Mouse (Mus musculus) heart, postnatal 0 days (tissue): ENCODE data around the gene Dad1.

Experiments used
- CTCF ChIP-seq: IDR thresholded peaks from 2 replicates; pipeline ENCODE4 v1.5.1; 2016; ENCODE audit warnings: antibody characterized with exemption, control low read depth, low read depth
- EP300 ChIP-seq: IDR thresholded peaks from 2 replicates; pipeline ENCODE4 v1.6.1; 2016; ENCODE audit warnings: antibody characterized with exemption, low read depth

DNA sequence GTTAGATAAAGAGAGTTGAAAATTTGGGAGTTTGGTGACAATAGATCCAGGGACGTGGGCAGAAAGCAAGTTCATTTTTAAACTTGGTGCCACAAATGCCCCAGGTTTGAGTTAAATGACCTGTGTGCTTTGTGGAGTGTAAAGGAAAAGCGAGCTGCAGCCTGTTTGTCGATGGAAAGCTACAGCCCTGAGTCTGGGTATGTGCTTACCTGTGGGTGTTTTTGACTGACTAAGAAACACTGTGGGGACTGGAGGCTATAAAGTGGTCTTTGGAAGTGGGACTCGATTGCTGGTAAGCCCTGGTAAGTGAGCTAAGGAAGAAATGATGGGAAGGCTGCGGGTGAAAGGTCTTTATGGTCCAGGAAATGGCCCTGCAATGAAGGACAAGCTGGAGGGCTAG lies 47.6 kb downstream of the Dad1 start:
- TF ChIP-seq EP300 (no peak), CTCF (no peak)
